Mouse (Mus musculus): ENCODE results near the gene Rsph9.

Rsph9 gene

DNA sequence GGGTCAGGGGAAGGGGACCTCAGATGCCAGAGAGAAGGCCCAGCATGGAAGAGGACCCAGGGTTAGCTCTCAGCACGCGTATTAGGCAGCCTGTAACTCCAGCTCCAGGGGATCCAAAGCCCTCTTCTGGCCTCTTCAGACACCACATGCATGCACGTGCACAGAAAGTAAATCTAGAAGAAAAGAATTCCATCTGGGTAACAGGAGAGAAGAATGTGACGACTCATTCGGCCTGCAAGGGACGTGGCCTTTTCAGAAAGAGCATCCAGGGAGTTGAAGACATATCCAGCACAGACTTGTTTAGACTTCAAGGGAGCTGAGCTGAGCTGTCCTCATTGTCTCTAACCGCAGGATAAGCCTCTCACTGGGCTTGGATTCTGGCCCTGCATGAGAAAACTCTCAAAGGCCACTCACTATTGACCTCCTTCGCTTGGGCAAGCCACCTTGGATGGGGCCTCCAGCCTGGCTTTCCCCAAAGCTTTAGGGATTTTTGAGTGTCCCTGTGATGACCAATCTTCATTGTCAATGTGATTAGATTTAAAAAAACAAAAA lies 41.3 kb downstream of the Rsph9 start:
- no peak for DNase-seq (ENCODE audit: extremely low spot score, low spot score)

DNA sequence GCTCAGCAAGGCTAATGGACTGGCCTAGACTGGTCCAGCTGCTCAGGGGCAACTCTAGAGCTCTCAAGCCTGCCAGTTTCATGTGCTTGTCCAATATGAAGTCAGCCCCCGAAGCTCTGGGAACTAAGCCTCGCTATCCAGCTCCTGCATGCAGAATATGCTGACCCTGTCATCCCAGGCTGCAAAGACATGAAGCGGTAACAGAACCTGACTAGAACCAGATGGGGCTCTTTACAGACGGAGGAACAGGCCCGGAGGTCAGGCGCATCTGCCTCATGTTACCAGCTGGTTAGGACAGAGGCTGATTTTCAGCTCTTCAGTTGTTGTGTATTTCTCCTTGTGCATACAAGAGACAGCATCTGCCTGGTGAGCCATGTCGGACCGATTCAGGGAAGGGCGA lies 42.1 kb downstream of the Rsph9 start:
- no peak for DNase-seq (ENCODE audit: extremely low spot score, low spot score)

DNA sequence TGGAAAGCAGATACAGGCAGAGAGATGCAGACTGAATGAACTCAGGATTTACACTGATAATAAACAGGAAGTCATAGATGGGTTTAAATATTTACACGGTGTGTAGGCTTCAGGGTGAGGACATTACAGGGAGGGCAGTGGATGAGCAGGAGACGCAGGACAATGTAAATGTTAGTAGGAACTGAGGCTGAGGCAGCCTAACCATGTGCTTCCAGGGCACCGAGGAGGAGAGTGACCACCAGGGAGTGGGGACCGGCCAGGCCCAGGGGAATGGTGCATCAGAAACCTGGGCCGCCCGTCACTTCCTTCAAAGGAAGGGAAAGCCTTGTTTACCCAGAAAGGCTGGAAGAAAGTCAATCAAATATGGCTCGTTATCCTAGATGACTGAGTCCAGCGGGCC lies 45.5 kb downstream of the Rsph9 start:
- no peak for DNase-seq (ENCODE audit: extremely low spot score, low spot score)

DNA sequence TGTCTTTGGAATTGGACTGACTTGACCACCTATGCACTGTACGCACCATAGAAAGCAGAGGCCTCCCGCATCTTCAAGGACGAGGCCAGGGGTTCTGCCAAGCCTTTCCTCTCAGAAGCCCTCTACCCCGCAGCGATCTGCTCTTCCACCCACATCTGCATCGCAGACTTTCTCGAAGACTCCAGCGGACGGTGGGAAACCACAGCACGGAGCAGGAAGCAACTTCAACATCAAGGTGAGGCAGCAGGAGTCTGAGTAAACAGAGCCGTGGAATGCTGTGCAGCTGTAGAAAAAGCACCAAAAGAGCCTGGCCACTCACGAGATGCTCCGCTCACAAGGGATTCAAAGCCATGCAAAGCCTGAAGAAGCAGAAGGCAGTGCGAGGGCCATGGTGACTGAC lies 52.1 kb downstream of the Rsph9 start:
- DNase-seq (ENCODE audit: extremely low spot score, low spot score): no peak

DNA sequence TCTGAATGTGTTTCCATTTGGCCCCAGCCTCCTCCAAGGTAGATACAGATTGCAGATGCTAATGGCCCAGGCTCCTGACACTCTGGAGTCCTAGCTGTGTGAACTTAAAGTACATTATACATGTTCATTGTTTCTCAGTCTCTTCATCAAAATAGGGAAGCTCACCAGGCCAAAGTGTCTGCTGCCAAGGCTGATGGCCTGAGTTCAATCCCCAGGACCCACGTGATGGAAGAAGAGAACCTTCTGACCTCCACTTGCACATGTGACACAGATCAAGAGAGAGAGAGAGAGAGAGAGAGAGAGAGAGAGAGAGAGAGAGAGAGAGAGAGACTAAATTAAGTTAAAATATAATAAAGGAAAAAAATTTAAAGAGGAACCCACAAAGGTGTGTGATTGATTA lies 52.7 kb downstream of the Rsph9 start:
- DNase-seq (ENCODE audit: extremely low spot score, low spot score): no peak

DNA sequence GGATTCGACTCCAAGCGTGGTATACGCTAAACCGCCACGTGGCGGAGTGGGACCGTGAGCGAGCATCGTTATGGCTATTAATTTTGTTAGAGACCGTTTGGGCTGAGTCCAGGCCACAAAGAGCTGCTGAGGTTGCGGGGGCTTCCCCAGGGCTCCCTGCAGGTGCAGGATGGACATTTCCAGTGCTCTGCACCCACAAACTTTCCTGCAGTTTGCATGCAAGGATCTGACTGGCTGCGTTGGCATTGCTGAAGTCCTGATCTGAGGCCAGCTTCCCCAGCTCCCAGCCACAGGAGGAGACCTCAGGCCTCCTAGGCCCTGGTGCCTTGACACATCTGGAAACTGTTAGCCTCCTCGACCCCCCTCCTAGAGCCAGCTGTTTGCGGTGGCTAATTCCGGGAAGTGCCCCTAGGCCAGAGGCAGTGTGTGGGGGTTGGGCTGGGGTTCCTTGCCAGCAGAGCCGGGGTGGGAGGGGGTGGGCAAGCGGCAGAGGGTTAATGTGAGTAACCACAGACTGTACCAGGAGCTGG lies 57.6 kb downstream of the Rsph9 start:
- DNase-seq (ENCODE audit: extremely low spot score, low spot score): peak; percentile 78

DNA sequence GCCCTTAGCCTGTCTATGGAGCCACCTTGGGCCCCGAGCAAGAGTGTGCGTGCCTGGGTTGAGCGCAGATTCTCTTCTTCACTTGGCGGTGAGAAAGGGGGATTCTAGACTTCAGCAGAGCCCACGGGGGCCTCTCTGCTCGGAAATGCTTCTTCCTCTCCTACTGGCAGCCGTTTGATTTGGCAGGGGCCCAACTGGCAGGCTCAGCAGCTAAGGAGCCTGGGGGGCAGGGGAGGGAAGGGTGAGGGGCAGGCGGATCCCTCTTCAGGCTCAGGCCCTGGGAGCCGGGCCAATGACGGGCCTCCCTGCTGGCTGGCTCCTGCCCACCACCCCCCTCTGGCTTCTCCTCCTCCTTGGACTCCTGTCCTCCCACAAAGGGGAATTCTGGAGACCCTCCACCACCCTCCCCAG lies 59.9 kb downstream of the Rsph9 start:
- DNase-seq (ENCODE audit: extremely low spot score, low spot score): no peak

DNA sequence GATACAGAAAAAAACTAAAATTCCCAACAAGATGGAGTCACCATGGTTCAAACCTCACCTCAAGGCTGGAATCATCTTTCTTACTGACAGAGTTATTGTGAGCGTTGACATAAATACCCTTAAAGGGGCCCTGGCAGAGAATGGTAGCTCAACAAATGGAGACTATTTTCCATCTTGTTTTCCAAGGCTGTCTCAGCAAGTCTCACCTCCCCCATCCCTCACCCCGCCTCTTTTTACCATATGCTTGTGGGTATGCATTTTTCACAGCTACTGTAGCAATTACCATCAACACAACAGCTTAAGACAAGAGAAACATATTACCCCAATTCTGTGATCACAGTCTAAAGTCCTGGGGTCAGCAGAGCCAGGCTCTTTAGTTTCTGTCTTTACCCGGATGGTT lies 60.6 kb downstream of the Rsph9 start:
- DNase-seq (ENCODE audit: extremely low spot score, low spot score): no peak

DNA sequence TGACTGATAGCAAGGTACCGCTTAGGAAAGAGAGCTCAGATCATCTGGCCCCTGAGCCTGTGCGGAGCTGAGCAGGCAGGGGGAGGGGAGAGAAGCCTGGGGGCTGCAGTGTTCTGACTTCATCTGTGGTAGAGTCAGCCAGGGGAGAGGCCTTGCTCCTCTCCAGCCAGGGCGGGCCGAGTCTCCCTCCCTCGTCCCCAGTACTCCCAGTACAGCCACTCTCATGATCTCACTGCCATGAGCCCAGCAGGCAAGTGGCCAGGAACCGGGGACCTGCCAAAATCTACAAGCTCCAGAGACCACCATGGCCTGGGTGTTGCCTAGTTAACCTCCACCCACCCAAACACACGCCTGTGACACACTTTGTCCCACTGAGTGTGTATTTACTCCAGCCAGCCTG lies 62.4 kb downstream of the Rsph9 start:
- no peak for DNase-seq (ENCODE audit: extremely low spot score, low spot score)

DNA sequence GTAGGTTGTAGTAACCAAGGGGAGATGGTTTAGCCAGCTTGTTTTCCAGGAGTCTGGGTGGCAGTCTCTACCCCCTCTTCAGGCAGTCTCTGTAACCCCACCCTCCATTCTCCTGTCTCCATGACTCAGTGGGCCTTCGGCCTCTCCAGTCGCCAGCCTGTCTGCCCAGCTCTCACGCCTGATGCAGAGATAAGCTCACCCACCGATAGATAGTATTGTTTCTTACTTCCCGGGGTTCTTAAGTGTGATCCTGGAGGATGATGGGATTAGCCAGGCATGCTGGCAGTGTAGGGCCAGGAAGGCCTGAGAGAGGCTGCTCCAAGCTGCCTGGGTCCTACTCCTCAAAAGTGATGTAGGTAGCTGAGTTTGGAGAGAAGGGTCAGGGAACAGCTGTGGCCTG lies 63.0 kb downstream of the Rsph9 start:
- DNase-seq (ENCODE audit: extremely low spot score, low spot score): no peak

DNA sequence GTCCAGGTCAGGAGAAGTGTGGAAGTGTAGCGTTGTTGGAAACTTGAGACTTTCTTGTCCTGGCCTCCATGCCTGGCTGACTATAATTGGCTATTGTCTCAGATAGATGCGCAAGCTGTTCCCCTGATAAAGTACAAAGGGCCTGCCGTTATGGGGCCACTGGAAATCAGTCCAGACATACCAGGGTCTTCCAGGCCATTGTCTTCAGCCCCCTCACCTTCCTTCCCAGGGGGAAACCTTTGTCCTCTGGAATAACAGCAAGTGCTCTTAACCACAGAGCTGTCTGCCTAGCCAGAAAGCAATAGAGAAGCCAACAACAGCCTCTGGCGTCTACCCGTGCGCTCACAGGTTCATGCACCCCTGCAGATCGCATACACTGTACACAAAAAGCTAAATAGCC lies 63.6 kb downstream of the Rsph9 start:
- no peak for DNase-seq (ENCODE audit: extremely low spot score, low spot score)

DNA sequence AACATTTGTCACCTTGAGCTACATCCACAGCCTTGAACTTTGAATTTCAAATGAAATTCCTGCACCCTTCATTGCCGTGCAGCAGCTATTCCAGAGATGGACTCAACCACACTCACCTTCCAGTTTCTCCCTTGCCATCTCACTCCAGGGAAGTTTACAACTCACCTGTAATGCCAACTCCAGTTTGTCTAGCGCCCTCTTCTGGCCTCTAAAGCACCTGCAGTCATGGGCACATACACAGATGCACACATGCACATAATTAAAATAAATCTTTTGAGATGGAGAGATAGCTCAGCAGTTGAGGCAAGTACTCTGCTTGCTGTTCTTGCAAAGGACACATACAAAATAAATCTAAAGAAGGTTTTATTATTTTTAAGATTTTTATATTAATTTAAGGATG lies 65.0 kb downstream of the Rsph9 start:
- DNase-seq (ENCODE audit: extremely low spot score, low spot score): no peak

DNA sequence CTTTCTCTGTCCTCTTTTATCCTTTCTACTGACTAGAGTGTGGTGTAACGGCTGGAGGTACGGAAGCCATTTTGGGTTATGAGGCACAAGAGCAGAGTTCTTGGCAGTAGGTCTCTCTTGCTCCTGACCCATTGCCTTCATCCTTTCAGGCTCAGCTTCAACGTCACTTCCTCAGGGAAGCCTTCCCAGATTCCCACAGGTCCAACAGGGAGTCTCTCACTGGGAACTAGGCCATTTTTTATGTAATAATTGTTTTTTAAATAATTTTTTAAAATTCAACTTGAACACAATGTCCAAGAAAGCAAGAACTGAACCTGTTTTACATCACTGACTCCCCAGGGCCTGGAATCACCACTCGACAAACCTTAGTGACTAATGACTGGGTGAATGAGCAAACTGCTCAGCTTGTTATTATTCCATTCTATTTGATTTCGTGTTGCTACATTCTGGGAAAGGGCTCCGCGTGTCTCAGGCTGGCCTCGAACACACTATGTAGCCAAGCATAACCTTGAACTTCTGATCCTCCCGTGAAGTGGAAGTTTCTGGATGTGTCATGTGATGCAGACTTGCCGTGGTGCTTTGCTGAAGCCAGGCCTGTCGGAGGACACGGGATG lies 66.0 kb downstream of the Rsph9 start:
- DNase-seq (ENCODE audit: extremely low spot score, low spot score): no peak

DNA sequence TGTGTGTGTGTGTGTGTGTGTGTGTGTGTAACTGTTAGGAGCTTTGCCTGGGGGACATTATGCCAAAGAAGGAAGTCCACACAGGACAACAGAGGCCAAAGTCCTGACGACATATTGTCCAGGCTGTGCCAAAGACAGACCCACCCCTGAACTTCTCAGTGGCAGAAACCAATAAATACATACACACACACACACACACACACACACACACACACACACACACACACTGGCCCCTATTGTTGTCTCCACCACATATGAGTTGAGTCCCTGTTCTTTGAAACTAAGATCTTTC lies 67.8 kb downstream of the Rsph9 start:
- DNase-seq (ENCODE audit: extremely low spot score, low spot score): no peak

DNA sequence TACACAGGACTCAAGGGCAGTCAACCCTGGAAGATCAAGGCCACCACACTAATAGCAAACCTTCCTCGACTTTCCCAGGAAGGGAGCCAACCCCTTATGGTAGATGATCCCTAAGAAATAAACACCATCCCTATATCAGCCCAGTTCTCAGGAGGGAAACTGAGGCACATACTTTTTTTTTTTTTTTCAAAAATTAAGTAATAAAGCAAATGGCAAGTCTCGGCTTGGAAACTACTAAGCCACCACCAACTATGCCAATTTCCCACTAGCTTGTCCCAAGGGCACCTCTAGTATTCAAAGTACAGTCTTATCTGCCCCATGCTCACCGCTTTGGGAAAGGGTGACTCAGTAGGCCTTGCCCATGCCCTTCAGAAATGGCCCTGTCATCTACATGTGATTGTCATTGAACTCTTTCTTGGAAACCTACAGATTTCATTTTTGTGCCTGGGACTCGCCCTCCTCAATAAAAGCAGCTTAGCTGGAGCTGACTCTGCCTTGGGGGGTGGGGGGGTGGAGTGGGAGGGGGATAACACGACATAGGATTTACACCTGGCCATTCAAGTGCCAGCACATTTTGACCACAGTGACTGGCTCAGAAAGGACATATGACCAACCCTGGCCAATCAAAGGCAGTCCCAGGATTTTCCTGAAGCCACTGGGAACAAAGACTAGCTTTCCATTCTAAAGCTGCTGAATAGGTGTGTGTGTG lies 68.3 kb downstream of the Rsph9 start:
- DNase-seq (ENCODE audit: extremely low spot score, low spot score): no peak

DNA sequence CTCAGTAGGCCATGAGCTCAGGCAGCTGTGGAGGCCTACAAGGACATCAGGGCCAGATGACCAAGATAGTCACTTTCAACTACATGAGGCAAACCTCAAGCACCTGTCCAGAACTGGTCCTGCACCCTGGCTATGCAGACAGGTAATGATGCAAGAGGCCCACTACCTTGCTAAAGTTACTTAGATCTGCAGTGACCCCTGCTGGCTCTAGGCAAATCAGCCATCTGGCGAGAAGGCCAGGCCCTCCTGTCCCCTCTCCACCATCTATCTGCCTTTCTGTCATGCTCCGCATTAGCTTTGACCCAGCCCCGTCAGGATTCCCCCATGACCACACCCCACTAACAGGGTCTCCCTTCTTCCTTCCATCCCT lies 68.9 kb downstream of the Rsph9 start:
- DNase-seq (ENCODE audit: extremely low spot score, low spot score): no peak

DNA sequence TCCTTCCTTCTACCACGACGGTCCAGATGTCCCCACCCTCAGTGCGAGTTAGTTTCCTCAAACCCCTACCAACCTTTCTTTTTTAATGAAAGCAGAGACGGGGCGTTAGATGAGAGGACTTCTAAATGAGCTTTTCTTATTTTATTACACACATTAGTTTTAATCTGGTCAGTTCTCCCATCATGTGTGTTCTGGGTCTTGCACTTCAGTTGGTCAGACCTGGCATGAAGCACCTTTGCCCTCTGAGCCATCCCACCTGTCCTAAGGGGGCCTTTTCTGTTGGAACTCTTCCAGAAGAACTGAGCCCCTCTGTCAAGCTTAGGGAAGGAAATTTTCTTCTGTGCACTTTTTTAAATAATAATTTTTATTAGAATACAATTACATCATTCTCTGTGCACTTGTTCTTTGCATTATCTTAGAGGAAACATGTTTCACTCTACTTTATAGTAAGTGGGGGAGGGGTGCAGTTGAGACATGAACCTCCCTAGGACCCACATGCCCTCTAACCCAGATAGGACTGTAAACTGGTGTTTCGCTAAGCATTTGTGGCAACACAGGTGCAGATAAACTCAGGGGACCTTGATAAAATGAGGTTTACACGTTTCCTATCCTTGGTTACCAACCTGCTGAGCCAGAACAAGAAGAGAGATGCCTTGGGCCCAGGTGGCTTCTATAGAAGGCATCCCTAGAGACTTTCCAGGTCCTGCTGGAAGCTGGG lies 69.5 kb downstream of the Rsph9 start:
- no peak for DNase-seq (ENCODE audit: extremely low spot score, low spot score)

DNA sequence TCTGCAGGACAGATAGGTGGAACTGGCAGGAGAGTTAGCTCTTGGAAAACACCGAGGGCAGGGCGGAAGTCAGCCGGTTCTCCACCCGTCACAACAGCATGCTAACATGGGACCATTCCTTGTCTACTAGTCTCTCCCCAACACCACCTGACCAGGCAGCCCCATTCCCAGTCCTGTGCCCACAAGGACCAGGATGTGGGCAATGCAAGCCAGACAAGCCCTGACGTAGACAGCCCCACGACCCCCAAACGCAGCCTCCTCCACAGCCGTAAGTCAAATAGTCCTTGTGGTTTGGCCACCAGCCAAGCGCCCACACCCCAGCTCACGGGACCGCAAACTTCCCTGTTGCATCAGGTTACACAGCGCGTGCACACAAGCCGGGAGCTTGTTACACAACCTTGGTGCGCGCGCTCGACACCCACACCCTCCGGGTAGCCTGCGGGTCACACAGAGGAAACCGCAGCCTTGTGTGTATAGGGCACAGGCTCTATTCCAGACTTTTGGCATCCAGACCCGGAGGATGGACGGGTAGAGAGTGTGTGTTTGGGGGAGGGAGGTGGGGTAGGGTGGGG lies 70.2 kb downstream of the Rsph9 start:
- no peak for DNase-seq (ENCODE audit: extremely low spot score, low spot score)

Measured in neural tube, embryonic 10.5 days (tissue).